ENCODE assay signal across 11 mouse cellular contexts in genomic region chr10:86990666-86991065, GRCm38 (mm10). TPM values are rescaled to one million over a fixed set of nuclear protein-coding genes. Genes with fewer than 3 reads are reported as not detected.
DNase-seq lines count a peak whose midpoint lies in the region; ATAC-seq and TF ChIP-seq lines count a peak whose summit lies in the region.
"Had no signal": no experiment of that assay in that cellular context is flagged by ENCODE, and none has a peak within 500 bp of the region (broad histone marks: within the 10 kb centered on the region; RNA-seq: fewer than 3 reads in every experiment).

No protein-coding gene starts in this region.

- ATAC-seq in heart, embryonic 14.5 days (ENCODE audit: insufficient number of reproducible peaks, insufficient read depth, low FRiP score, low read depth): no peak
- ATAC-seq in intestine, postnatal 0 days: peak; percentile 95
- ATAC-seq in stomach, embryonic 14.5 days (ENCODE audit: insufficient number of reproducible peaks, insufficient read depth, low FRiP score, low read depth): peak; percentile 67; the same call in 1 of the 2 replicates
- no peak for ATAC-seq in hindbrain, postnatal 0 days
- ATAC-seq: forebrain, embryonic 16.5 days had no signal

- no peaks in the 10 kb centered on the region for H3K9me3 ChIP-seq in heart, embryonic 14.5 days (ENCODE audit: control insufficient read depth, low read length)
- no peaks in the 10 kb centered on the region for H3K9me3 ChIP-seq in intestine, postnatal 0 days (ENCODE audit: control insufficient read depth)
- no peaks in the 10 kb centered on the region for H3K9me3 ChIP-seq in stomach, embryonic 14.5 days (ENCODE audit: control insufficient read depth, low read depth, low read length)
- no peaks in the 10 kb centered on the region for H3K9me3 ChIP-seq in hindbrain, postnatal 0 days (ENCODE audit: low read length)
- H3K9me3 ChIP-seq: embryonic facial prominence, embryonic 13.5 days; heart, embryonic 15.5 days had no signal

- no peak overlapping the region for H3K9ac ChIP-seq in heart, embryonic 14.5 days (ENCODE audit: low read length)
- no peak overlapping the region for H3K9ac ChIP-seq in intestine, postnatal 0 days (ENCODE audit: low read depth, low read length)
- H3K9ac ChIP-seq in stomach, embryonic 14.5 days (replicated peaks; ENCODE audit: low read depth, low read length): no peak overlapping the region
- H3K9ac ChIP-seq in hindbrain, postnatal 0 days (replicated peaks; ENCODE audit: low read length): no peak overlapping the region
- H3K9ac ChIP-seq: embryonic facial prominence, embryonic 13.5 days; heart, embryonic 15.5 days had no signal

- no peak for DNase-seq in heart, adult 8-10 months (ENCODE audit: low spot score)
- DNase-seq in adrenal gland, postnatal 14 days: peak; percentile 59
- no peak for DNase-seq in lung, postnatal 10 days
- no peak for DNase-seq in hindbrain, postnatal 0 days (ENCODE audit: low spot score)

- H3K36me3 ChIP-seq in heart, embryonic 14.5 days (ENCODE audit: control insufficient read depth, insufficient read depth, low read length): no peaks in the 10 kb centered on the region
- H3K36me3 ChIP-seq in intestine, postnatal 0 days (ENCODE audit: control insufficient read depth, insufficient read depth): no peaks in the 10 kb centered on the region
- H3K36me3 ChIP-seq in stomach, embryonic 14.5 days (ENCODE audit: control insufficient read depth, insufficient read depth, low read length): no peaks in the 10 kb centered on the region
- no peaks in the 10 kb centered on the region for H3K36me3 ChIP-seq in hindbrain, postnatal 0 days (ENCODE audit: insufficient read depth, low read length)
- H3K36me3 ChIP-seq: embryonic facial prominence, embryonic 13.5 days; heart, embryonic 15.5 days had no signal

- no peak for TF ChIP-seq CTCF in intestine, postnatal 0 days (IDR thresholded peaks at IDR 0.05; ENCODE audit: low read depth)
- no peak for TF ChIP-seq CTCF in hindbrain, postnatal 0 days (IDR thresholded peaks at IDR 0.05; ENCODE audit: low read depth)

- H3K4me1 ChIP-seq in heart, embryonic 14.5 days (ENCODE audit: control insufficient read depth in 2 of 2, insufficient read depth in 2 of 2, low read length in 2 of 2): peaks cover 8 to 15% of the 10 kb centered on the region in 2 experiments
- H3K4me1 ChIP-seq in intestine, postnatal 0 days (replicated peaks; ENCODE audit: control insufficient read depth, insufficient read depth, low read length): no peaks in the 10 kb centered on the region
- no peaks in the 10 kb centered on the region for H3K4me1 ChIP-seq in stomach, embryonic 14.5 days (ENCODE audit: control insufficient read depth, insufficient read depth, low read length)
- H3K4me1 ChIP-seq in hindbrain, postnatal 0 days (ENCODE audit: insufficient read depth, low read length): no peaks in the 10 kb centered on the region
- H3K4me1 ChIP-seq: embryonic facial prominence, embryonic 13.5 days had no signal

- peak overlapping the region; percentile 26; the same call in 1 of the 2 replicates for H3K4me2 ChIP-seq in heart, embryonic 14.5 days (ENCODE audit: low read length)
- H3K4me2 ChIP-seq in intestine, postnatal 0 days (replicated peaks; ENCODE audit: low read depth): peak overlapping the region; percentile 37
- H3K4me2 ChIP-seq in stomach, embryonic 14.5 days (replicated peaks; ENCODE audit: low read depth, low read length): no peak overlapping the region
- H3K4me2 ChIP-seq in hindbrain, postnatal 0 days (ENCODE audit: low read depth, low read length): no peak overlapping the region
- H3K4me2 ChIP-seq: embryonic facial prominence, embryonic 13.5 days; heart, embryonic 15.5 days had no signal

- H3K27ac ChIP-seq in heart, embryonic 14.5 days (replicated peaks in 1 of 2; ENCODE audit: control insufficient read depth in 1 of 2, insufficient read depth in 1 of 2, low read depth in 2 of 2, low read length in 2 of 2): no peak overlapping the region
- peak overlapping the region; percentile 86 for H3K27ac ChIP-seq in intestine, postnatal 0 days (ENCODE audit: low read depth, low read length)
- H3K27ac ChIP-seq in stomach, embryonic 14.5 days (ENCODE audit: low read length): no peak overlapping the region
- H3K27ac ChIP-seq in hindbrain, postnatal 0 days: no peak overlapping the region
- H3K27ac ChIP-seq: embryonic facial prominence, embryonic 13.5 days; heart, embryonic 15.5 days had no signal

- peaks cover 13% of the 10 kb centered on the region for H3K27me3 ChIP-seq in heart, embryonic 14.5 days (ENCODE audit: control insufficient read depth, insufficient read depth, low read length)
- no peaks in the 10 kb centered on the region for H3K27me3 ChIP-seq in intestine, postnatal 0 days (replicated peaks; ENCODE audit: control insufficient read depth, insufficient read depth, low read length)
- no peaks in the 10 kb centered on the region for H3K27me3 ChIP-seq in stomach, embryonic 14.5 days (ENCODE audit: control insufficient read depth, insufficient read depth, low read length)
- no peaks in the 10 kb centered on the region for H3K27me3 ChIP-seq in hindbrain, postnatal 0 days (ENCODE audit: insufficient read depth, low read length)
- H3K27me3 ChIP-seq: embryonic facial prominence, embryonic 13.5 days had no signal

- no peak overlapping the region for H3K4me3 ChIP-seq in heart, embryonic 14.5 days (ENCODE audit: control insufficient read depth in 1 of 2, insufficient read depth in 1 of 2, low read depth in 1 of 2, low read length in 2 of 2)
- no peak overlapping the region for H3K4me3 ChIP-seq in intestine, postnatal 0 days (ENCODE audit: low read depth, low read length)
- no peak overlapping the region for H3K4me3 ChIP-seq in stomach, embryonic 14.5 days (ENCODE audit: low read depth, low read length)
- H3K4me3 ChIP-seq in hindbrain, postnatal 0 days (ENCODE audit: low read length): no peak overlapping the region
- H3K4me3 ChIP-seq: embryonic facial prominence, embryonic 13.5 days; heart, embryonic 15.5 days; myocyte had no signal

- WGBS in heart, embryonic 14.5 days: 2% methylated on average over 9 of the region's 9 CpGs
- 15% methylated on average over 9 of the region's 9 CpGs for WGBS in intestine, postnatal 0 days
- WGBS in stomach, embryonic 14.5 days: 30% methylated on average over 9 of the region's 9 CpGs
- 75% methylated on average over 9 of the region's 9 CpGs for WGBS in hindbrain, postnatal 0 days

RNA-seq across cellular contexts. Expression of gene Stab2, which starts 17.2 kb away (rescaled TPM):
- 0.59 and 0.89 TPM in 2 replicates for polyA plus RNA-seq in heart, embryonic 14.5 days (2014; fragmentation: Nextera tagmentation; extraction: Ambion mirVana)
- total RNA-seq in heart, adult 8-10 months (2022): under 1 TPM; 0.23 to 0.59 (median 0.35) TPM
- total RNA-seq in adrenal gland, postnatal 14 days (2021): 13.3 and 13.7 TPM in 2 replicates
- 0.66 and 1.1 TPM in 2 replicates for polyA plus RNA-seq in intestine, postnatal 0 days (2015; fragmentation: Nextera tagmentation; extraction: Ambion mirVana)
- polyA plus RNA-seq in stomach, embryonic 14.5 days (2014; fragmentation: Nextera tagmentation; extraction: Ambion mirVana): 0.74 and 1.1 TPM in 2 replicates
- 0.42 TPM in 1 of 2 replicates, not detected in the other for total RNA-seq in hindbrain, postnatal 0 days (2014; rRNA removed)
- polyA plus RNA-seq in hindbrain, postnatal 0 days (2015; fragmentation: Nextera tagmentation; extraction: Ambion mirVana): 0.10 and 0.42 TPM in 2 replicates

Comparison
In these comparisons a context has a peak if more than half of its experiments do, and no peak if none do; other contexts are left out.
1. ATAC-seq: peak in intestine, postnatal 0 days (single experiment) and stomach, embryonic 14.5 days (single experiment); none in heart, embryonic 14.5 days (single experiment) and hindbrain, postnatal 0 days (single experiment).
2. H3K4me2 ChIP-seq: peak in heart, embryonic 14.5 days (single experiment) and intestine, postnatal 0 days (single experiment); none in stomach, embryonic 14.5 days (single experiment) and hindbrain, postnatal 0 days (single experiment).